Mouse (Mus musculus): ENCODE results near the gene Ilkap.

- TF ChIP-seq CTCF (IDR thresholded peaks at IDR 0.05 in 2 of 3, conservative IDR thresholded peaks at IDR 0.05 in 1 of 3; ENCODE audit: control insufficient read depth in 1 of 3, insufficient read depth in 1 of 3, low read depth in 2 of 3, low read length in 3 of 3, poor library complexity in 1 of 3, severe bottlenecking in 1 of 3) (no peak), POLR2A (IDR thresholded peaks at IDR 0.05; ENCODE audit: control insufficient read depth in 1 of 2, insufficient read depth in 1 of 2, low read depth in 1 of 2, low read length in 2 of 2, poor library complexity in 1 of 2) (no peak), BHLHE40 (IDR thresholded peaks at IDR 0.05; ENCODE audit: borderline replicate concordance, low read depth, low read length) (no peak), MYC (IDR thresholded peaks at IDR 0.05; ENCODE audit: low read depth, low read length) (no peak), GATA1 (IDR thresholded peaks at IDR 0.05; ENCODE audit: low read depth, low read length) (no peak), ZNF384 (IDR thresholded peaks at IDR 0.05; ENCODE audit: low read depth, low read length) (no peak), EP300 (IDR thresholded peaks at IDR 0.05; ENCODE audit: low read depth in 1 of 2, low read length in 2 of 2) (no peak), MAFK (IDR thresholded peaks at IDR 0.05; ENCODE audit: borderline replicate concordance, low read depth, low read length) (no peak), SMC3 (IDR thresholded peaks at IDR 0.05; ENCODE audit: low read depth, low read length) (no peak), CHD1 (IDR thresholded peaks at IDR 0.05; ENCODE audit: low read depth, low read length) (no peak), ETS1 (IDR thresholded peaks at IDR 0.05; ENCODE audit: low read depth, low read length) (no peak), JUND (IDR thresholded peaks at IDR 0.05; ENCODE audit: low read depth, low read length) (no peak), MEF2A (IDR thresholded peaks at IDR 0.05; ENCODE audit: extremely low read depth, insufficient replicate concordance, low read depth, low read length, poor library complexity, severe bottlenecking) (no peak), HCFC1 (IDR thresholded peaks at IDR 0.05; ENCODE audit: low read depth, low read length) (no peak)
These were observed 16.7 kb upstream of the Ilkap start for GRCm38 (mm10) chr1:91415311-91415710.
